19 mouse cellular contexts compared by ENCODE assay signal in the genomic region with DNA sequence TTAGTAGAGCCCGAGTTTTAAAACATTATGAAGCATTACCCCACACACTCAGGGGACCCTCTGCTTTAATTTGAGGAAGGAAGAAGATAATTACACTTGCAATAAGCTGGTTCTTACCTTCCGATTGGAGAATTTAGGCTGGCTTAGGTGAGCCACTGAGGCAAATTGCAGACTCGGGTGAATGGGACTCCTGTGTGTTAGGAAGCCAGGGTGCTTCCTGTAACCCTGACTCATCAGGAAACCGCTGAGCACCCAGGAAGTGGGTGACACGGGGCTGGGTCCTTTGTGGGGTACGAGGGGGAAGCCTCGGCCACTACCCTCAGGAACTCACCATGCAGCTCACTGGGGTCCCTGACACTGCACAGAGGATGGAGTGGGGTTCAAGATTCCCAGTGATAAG. TPM values are rescaled to one million over a fixed set of nuclear protein-coding genes. Genes with fewer than 3 reads are reported as not detected.
A peak's percentile ranks its signal among the peaks of the same experiment; 100 is the strongest.
DNase-seq lines count a peak whose midpoint lies in the region; ATAC-seq and TF ChIP-seq lines count a peak whose summit lies in the region.
"Had no signal": no experiment of that assay in that cellular context is flagged by ENCODE, and none has a peak within 500 bp of the region (broad histone marks: within the 10 kb centered on the region; RNA-seq: fewer than 3 reads in every experiment).

No protein-coding gene starts in this region.

- peak; percentile 79 for ATAC-seq in CD4-positive, CD25-positive, alpha-beta regulatory T cell, adult 4 months
- ATAC-seq in megakaryocyte progenitor cell, adult 5-6 weeks (replicated peaks; ENCODE audit: poor library complexity) = peak; percentile 15; the same call in 1 of the 2 replicates
- ATAC-seq: forebrain, postnatal 0 days; intestine, postnatal 0 days; midbrain, embryonic 16.5 days had no signal

- no peak overlapping the region for H3K4me3 ChIP-seq in bone marrow macrophage, adult 2 months (ENCODE audit: insufficient read depth, low read length)
- H3K4me3 ChIP-seq: heart, embryonic 12.5 days; hindbrain, embryonic 15.5 days; limb, embryonic 15.5 days had no signal

- H3K27ac ChIP-seq in bone marrow macrophage, adult 2 months (ENCODE audit: insufficient read depth, low read depth, low read length) = peak overlapping the region; percentile 62
- H3K27ac ChIP-seq: hindbrain, embryonic 15.5 days; kidney, postnatal 0 days; limb, embryonic 15.5 days; stomach, postnatal 0 days had no signal

- H3K4me1 ChIP-seq in bone marrow macrophage, adult 2 months (ENCODE audit: control insufficient read depth, insufficient read depth, low read length) = peaks cover 50% of the 10 kb centered on the region

- TF ChIP-seq POLR2A in bone marrow macrophage, adult 2 months (IDR thresholded peaks at IDR 0.05; ENCODE audit: borderline replicate concordance, low read depth, low read length) = no peak

- no peak for TF ChIP-seq CTCF in bone marrow macrophage, adult 2 months (IDR thresholded peaks at IDR 0.05; ENCODE audit: low read depth, low read length)

- DNase-seq in thymus, postnatal 10 days (ENCODE audit: low spot score in 2 of 2) = peak; percentile 49 to 58
- no peak for DNase-seq in urinary bladder, postnatal 4 days (ENCODE audit: low spot score in 2 of 2)
- no peak for DNase-seq in adipocyte (ENCODE audit: low spot score)
- DNase-seq in kidney, adult 18-20 months = no peak
- no peak for DNase-seq in right cerebral cortex, adult 18-20 months
- DNase-seq: cerebellum, postnatal 10 days; forebrain, postnatal 0 days; heart, postnatal 14 days; lung, postnatal 10 days had no signal

RNA-seq across cellular contexts. Expression of gene Atxn7l1, which starts 12.9 kb away (rescaled TPM):
- polyA plus RNA-seq in CD4-positive, CD25-positive, alpha-beta regulatory T cell, adult 4 months (2017; shearing (Covaris generic)) = 10 to 100 TPM; 75.6 to 87.7 TPM
- polyA plus RNA-seq in bone marrow macrophage, adult 2 months (2012; ENCODE audit: insufficient read depth, insufficient read length, missing spikeins) = 85.0 and 90.6 TPM in 2 replicates
- total RNA-seq in megakaryocyte progenitor cell, adult 5-6 weeks (2015) = 71.1 and 96.1 TPM in 2 replicates
- 33.1 and 37.4 TPM in 2 replicates for total RNA-seq in megakaryocyte progenitor cell, adult 5-6 weeks (2017)

Comparison
In these comparisons a context has a peak if more than half of its experiments do, and no peak if none do; other contexts are left out.
1. DNase-seq: peak in thymus, postnatal 10 days (2 of 2); none in urinary bladder, postnatal 4 days (0 of 2), adipocyte (single experiment), kidney, adult 18-20 months (single experiment) and right cerebral cortex, adult 18-20 months (single experiment).